Mouse (Mus musculus) G1E-ER4 (cell line): ENCODE data around the gene Bik. TPM values are rescaled to one million over a fixed set of nuclear protein-coding genes. Genes with fewer than 3 reads are reported as not detected.

Source experiments
- GATA1 ChIP-seq: IDR thresholded peaks from one replicate; pipeline ENCODE4 v1.8.0; 2012; ENCODE audit warnings: low read length, inconsistent platforms
- polyA plus RNA-seq: library from polyadenylated mRNA; stranded (reverse); fragments of >175 nt; gene quantifications from 2 replicates; pipeline ENCODE4 v1.2.3, GENCODE M21; 2012

The Bik gene
- polyA plus RNA-seq, 1 experiment, result not detected

DNA sequence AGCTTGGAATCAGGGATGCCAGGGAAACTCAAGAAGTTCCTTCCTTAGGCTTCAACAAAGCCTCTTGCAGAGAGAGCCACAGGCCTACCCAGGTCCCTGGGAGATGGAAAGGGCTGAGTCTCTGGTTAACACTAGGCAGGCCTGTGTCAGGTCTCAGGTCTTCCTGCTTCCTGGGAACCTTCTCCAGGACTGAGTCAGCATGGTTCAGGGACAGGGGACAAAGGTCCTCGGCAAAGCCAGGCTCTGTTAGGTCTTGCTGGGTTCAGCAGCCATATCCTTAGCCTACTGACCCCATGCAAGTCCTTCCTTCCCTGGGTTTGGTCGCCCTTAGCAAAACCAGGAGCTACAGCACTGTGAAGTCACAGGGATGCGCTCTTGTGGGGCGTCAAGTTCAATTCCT is 64.2 kb downstream of the Bik start:
- TF ChIP-seq GATA1, result no peak

DNA sequence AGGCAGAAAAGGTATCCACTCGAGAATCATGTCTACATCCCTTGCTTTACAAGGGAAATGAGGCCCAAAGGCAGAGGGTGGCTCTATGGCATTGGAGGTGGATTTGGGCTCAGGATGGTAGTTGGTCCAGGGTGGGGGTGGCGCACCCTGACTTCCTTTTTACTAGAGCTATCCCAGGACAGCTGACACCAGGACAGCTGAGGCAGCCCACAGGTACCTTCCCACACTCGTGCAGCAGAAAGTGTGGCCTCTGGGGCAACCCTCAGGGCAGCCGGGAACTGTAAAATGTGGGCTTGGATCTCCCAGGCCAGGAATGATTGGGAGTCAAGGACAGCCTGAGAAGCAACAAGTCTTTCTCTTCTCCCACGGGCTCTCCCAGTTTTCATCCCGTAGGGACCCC is 65.1 kb downstream of the Bik start:
- TF ChIP-seq GATA1, result no peak

DNA sequence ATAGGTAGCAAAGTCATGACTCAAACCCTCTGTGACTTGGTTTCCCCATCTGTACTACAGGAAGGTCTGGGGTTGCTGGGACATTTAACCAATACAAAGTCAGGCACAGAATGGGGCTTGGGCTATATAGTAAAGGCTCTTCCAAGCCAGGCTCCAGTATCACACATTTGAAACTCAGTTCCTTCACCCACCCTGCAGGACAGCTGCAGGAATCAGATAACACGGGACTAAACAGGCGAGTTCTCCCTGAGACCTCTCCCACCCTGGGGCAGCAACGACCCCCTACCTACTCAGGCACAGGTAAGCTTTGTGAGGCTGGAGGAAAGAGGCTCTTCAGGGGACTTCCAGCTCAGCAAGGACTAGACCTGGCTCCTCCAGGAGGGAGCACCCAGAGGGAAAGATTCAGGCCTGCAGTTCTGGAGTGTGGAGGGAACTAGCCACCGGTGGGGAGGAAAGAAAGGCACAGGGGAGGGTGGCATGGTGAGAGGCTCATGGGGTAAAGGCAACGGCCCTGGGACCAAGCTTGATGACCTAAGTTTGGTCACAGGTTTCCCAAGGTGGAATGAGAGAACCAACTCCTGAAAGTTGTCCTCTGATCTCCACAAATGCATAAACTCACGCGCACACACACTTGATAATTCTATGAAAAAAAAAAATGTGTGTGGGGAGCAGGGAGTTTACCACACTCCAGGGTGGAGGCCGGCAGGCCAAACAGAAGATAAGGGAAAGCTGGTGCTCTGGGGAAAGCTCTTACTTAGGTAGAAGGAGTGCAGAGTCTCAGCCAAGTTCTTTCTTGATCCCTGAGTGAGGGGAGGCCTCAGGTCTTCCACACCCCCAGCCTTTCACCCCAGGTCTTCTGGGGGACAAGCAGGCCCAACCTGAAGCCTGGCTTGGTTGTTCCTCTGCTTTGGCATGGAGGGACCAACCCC is 65.9 kb downstream of the Bik start:
- no peak for TF ChIP-seq GATA1

- no peak for TF ChIP-seq GATA1
Observed at GRCm38 (mm10) chr15:83593189-83593585, 66.5 kb downstream of the Bik start.

DNA sequence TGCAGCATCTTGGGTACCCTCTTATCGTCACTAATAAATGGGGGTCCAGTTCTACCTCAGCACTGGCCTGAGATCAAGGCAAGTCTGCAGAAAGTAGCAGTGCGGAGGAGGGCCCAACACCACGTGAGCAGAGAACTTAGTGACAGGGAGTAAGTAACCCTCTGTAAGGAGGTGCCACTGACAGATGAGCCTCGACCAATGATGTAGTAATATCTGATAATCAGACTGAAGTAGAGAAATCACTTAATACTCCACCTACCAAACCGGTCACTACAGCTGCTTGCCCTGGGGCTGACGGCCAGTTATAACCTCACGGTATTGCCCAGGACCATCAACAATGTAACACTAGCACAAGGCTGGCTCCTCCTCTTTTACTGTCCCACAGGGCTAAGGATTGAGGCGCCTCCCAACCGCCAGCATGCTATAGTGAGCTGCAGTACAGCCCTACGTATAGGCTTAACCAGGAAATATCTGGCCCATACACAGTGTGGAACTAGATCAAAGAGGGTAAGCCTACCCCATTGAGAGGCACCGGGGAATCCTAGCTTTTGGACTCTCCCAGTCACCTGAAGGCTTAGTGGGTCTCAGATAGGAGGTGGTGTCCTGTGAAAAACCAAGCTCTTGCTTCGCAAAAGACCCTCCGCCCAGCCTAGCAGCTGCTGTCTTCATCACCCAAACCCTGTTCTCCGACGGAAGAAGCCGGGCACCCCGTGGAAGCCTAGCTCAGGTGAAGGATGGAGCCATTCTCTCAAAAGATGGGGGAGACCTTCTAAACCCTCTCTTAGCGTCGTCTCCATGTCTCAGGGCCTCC is 67.2 kb downstream of the Bik start:
- no peak for TF ChIP-seq GATA1

Other genes starting within 250 kb of the Bik start
- gene Arfgap3, start 176.6 kb upstream of the Bik start, polyA plus RNA-seq, result 7.3 and 7.7 TPM in 2 replicates
- gene Pacsin2, start 62.3 kb upstream of the Bik start, polyA plus RNA-seq, result 74.1 and 123 TPM in 2 replicates
- 1.4 and 2.3 TPM in 2 replicates for gene Ttll1, start 16.0 kb upstream of the Bik start, polyA plus RNA-seq
- gene Tspo, start 36.7 kb downstream of the Bik start, polyA plus RNA-seq, result 74.6 and 98.5 TPM in 2 replicates
- 26.8 and 30.3 TPM in 2 replicates for gene Mcat, start 36.9 kb downstream of the Bik start, polyA plus RNA-seq
- 141 and 211 TPM in 2 replicates for gene Ttll12, start 68.3 kb downstream of the Bik start, polyA plus RNA-seq
- gene Scube1, start 198.2 kb downstream of the Bik start, polyA plus RNA-seq, result not detected in 2 replicates